Mouse (Mus musculus) spleen, embryonic (tissue): Measurements from ENCODE around the gene H1foo.

Experiments
- CTCF ChIA-PET: fragments of 350-600 bp; sonication (Branson Sonifier 250); formaldehyde crosslinking; loops from one replicate; lab custom pipeline; 2022; lab: Charles Lee

H1foo gene

GRCm38 (mm10) chr6:115960322-115960721, 15.6 kb downstream of the H1foo start:
- CTCF ChIA-PET, result no interaction called here

- CTCF ChIA-PET, result interaction anchor here (0.6 kb wide), 2 partner anchors 9 to 33 kb away, joined by 5 to 6 read pairs; no protein-coding TSS in a partner anchor
These were observed 17.0 kb downstream of the H1foo start for GRCm38 (mm10) chr6:115961743-115962142.

- CTCF ChIA-PET, result no interaction called here
These were observed 17.8 kb downstream of the H1foo start for GRCm38 (mm10) chr6:115962439-115963085.

DNA sequence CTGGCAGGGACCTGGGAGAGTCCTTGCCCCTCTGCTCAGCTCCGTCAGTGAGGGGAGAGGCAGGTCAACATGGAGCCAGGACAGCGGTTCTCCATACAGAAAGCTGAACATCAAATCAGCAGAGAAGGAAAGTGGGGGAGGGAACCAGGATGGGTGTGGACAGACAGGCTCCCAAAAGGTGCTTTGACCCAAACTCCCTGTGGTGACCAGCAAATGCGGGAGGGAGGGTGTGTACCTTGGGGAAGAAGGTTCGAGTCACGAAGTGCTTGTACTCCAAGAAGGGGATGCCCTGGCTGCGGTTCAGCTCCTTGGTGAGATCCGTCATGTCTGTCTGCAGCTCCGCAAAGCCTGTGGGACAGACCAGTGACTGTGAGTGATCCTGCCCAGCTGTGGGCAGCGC, 18.9 kb downstream of the H1foo start:
- CTCF ChIA-PET, result no interaction called here

GRCm38 (mm10) chr6:115966227-115966966, 21.7 kb downstream of the H1foo start:
- CTCF ChIA-PET, result no interaction called here

- CTCF ChIA-PET, result no interaction called here
These were observed 22.6 kb downstream of the H1foo start for GRCm38 (mm10) chr6:115967291-115967880.

- CTCF ChIA-PET, result no interaction called here
These were observed 23.3 kb downstream of the H1foo start for GRCm38 (mm10) chr6:115968086-115968485.

- CTCF ChIA-PET, result no interaction called here
These were observed 24.0 kb downstream of the H1foo start for GRCm38 (mm10) chr6:115968700-115969099.

DNA sequence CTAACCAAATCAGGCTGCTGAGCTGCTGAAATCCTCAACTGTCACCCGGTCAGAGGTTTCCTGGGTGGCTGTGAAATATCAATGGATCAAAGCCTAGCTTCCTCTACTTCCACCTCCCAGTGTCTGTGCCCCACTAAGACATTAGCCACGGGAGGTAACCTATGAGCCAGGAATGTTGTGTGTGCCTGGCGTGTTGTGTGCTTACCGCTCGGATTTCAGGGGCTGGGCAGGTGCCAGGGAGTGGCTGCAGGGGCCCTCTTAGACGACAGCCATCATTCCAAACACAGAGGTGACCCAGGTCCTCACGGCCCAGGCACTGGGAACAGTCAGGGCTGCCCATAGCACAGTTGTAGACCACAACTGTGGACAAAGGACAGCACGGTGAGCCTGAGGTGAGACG, 24.4 kb downstream of the H1foo start:
- CTCF ChIA-PET, result no interaction called here

DNA sequence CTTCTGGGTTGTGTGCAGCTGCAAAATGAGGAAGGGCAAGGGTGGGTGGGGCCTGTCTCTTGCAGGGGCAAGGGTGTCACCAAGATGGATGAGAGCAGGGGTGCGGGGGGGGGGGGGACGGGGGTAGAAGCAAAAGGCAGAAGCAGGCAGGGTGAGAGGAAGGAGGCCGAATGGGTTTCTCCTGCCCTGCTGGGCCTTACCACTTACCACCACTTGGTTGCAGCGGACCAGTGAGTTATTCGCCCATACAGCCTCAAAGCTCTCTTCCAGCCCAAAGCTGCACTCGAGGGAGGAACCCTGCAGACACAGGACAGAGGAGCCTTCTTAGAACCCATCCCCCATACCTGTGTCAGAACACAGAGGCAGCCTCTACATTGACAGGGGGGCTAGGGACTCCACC, 25.2 kb downstream of the H1foo start:
- CTCF ChIA-PET, result no interaction called here

GRCm38 (mm10) chr6:115971273-115972060, 26.7 kb downstream of the H1foo start:
- CTCF ChIA-PET, result no interaction called here

DNA sequence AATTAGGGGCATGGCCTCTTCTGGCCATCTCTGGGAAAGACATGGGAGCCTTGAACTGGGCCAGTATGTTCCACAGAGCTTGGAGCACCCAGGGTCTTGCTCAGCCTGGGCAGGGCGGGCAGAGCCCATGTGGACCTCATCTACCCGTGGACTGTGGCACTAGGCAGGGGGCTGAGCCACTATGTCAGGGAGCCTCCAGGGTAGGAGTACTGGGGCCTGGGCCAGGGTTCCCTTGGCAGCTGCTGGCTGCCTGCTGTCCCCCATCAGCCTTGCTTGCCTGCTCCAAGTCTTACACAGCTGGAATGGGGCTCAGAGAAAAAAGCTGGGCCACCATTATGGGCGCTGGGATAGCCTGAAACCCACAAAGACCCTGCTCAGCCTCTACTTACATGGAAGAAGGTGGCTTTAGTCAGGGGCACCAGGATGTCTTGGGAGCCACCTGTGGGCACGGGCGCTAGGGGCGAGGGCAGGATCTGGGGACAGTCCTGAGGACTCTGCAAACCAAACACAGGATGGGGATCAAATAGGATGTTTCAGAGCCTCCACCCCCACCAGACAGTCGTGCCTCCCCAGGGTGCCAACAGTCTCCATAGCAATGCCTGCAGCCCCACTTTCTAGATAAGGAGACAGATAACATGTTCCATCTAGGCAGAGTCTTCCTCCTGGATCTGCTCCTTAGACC, 27.5 kb downstream of the H1foo start:
- CTCF ChIA-PET, result no interaction called here

DNA sequence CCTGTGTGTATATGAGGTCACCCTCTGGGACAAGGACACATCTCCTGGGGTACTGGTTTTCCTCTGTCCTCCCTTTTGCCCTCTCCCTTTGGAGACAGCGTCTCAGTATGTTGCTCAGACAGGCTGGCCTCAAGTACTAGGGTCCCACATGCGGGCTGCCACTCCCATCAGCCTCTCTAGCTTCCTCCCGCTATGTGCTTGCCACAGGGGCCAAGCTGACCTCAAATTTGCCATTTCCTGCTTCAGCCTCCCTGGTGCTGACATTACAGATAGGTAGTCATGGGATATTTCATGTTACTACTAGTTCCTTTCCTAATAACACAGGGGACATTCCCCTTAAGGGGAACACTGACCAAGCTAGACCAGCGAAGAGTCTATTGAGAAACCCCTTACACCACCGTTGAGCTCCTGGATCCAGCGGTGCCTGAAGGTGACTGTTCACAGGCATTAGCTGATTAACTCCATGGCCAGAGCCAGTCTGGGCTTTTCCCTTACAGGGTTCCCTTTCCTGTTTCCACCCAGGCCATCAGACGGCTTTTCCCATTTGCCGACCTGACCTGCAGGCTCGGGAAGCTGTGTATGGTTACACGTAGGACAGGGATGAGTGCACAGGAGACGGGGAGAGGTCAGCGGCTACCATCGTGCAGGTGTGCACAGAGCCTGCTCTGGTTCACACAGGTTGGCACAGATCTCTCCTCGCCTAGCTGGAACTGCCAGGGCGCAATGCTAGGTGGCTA, 28.6 kb downstream of the H1foo start:
- CTCF ChIA-PET, result interaction anchor here (1.2 kb wide), 1 partner anchor 14 kb away, joined by 4 read pairs; no protein-coding TSS in a partner anchor

GRCm38 (mm10) chr6:115973881-115974662, 29.3 kb downstream of the H1foo start:
- CTCF ChIA-PET, result interaction anchor here (1.2 kb wide), 1 partner anchor 13 kb away, joined by 4 read pairs; no protein-coding TSS in a partner anchor

DNA sequence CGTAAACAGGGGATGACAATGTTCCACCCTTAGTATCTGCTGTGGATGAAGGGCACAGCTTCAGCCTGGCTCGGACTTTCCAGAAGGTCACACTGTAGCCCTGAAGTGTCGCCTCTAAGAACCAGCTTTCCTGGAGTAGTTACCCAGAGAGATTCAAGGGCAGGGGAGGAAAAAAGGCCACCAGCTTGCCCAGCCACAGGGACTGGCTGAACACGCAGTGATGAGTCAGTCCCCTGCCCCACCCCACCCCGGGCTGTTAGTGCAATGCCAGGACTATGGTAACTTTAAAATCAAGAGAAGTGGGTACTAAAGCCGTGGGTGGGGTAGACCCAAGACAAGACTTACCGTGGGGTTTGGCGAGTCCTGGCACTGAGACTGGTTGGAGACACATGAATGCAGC, 30.9 kb downstream of the H1foo start:
- CTCF ChIA-PET, result no interaction called here

DNA sequence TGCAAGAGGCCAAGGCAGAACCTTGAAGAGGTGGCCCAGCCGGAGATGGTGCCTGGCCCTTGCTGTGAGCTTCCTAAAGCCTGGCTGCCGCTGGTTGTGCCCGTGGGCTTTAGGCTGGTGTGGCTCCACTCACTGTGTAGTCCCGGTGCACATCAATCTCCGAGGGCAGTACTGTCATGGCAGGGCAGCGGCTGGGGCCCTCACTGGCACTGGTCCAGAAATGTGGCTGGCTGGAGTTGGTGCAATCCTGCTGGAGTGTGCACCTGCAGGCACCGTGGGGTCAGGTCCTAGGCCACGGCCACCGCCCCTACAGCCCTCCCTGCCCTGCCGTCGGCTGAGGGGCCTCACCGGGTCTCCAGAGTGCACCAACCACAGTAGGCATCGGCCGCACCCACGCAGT, 33.1 kb downstream of the H1foo start:
- CTCF ChIA-PET, result interaction anchor here (0.6 kb wide), 1 partner anchor 139 kb away, joined by 4 read pairs; no protein-coding TSS in a partner anchor

GRCm38 (mm10) chr6:115978596-115978995, 33.9 kb downstream of the H1foo start:
- CTCF ChIA-PET, result no interaction called here

DNA sequence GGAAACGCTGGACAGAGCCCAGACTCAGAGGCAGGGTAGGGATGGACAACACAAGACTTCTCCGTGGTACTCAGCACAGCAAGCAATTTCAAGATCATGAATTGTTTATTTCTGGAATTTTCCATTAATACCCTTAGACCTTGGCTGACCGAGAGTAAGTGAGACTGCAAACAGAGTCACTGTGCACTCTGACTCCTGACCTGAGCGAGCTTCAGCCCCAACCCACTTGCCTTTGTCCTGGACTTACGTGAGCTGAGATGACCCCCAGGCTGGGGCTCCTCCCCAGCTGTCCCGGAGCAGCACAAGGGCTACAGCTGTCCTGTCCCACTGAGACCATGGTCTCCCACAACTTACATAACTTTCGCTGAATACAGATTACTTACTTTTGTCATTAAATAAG, 38.2 kb downstream of the H1foo start:
- CTCF ChIA-PET, result no interaction called here

- CTCF ChIA-PET, result interaction anchor here (0.6 kb wide), 2 partner anchors 93 to 208 kb away, joined by 3 to 4 read pairs; no protein-coding TSS in a partner anchor
These were observed 38.7 kb downstream of the H1foo start for GRCm38 (mm10) chr6:115983306-115984038.
